17 mouse cellular contexts compared by ENCODE assay signal in the genomic region with DNA sequence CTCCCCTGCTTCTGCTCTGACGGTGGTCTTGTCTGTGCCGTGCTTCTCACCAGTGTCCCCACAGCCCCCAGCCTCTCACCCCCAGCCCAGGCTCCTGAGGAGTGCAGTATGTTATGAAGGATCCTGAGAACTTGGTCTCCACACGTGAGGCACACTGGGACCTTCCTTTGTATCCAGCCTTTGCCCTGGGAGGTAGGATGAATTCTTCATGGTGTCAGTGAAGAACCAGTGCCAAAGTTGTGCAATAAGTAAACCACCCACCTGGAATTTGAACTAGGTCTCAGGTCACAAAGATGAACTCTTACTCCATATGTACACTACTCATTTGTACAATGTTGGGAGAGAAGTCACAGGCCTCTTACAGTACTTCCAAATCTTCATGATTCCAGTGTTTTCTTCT. TPM values are rescaled to one million over a fixed set of nuclear protein-coding genes. Genes with fewer than 3 reads are reported as not detected.
DNase-seq lines count a peak whose midpoint lies in the region; ATAC-seq and TF ChIP-seq lines count a peak whose summit lies in the region.
"Had no signal": no experiment of that assay in that cellular context is flagged by ENCODE, and none has a peak within 500 bp of the region (broad histone marks: within the 10 kb centered on the region; RNA-seq: fewer than 3 reads in every experiment).

A gene (minus strand): TSS at position 188 of the 400 bp plus-strand sequence.

- H3K4me3 ChIP-seq in forebrain, embryonic 10.5 days: no peak within 1 kb of the TSS
- no peak within 1 kb of the TSS for H3K4me3 ChIP-seq in forebrain, embryonic 13.5 days
- peak within 1 kb of the TSS; percentile 54 for H3K4me3 ChIP-seq in liver, adult 2 months (ENCODE audit: insufficient read depth, low read depth, low read length)
- H3K4me3 ChIP-seq: heart, embryonic 15.5 days had no signal

- H3K79me2 ChIP-seq in liver, adult 2 months (ENCODE audit: control insufficient read depth, insufficient read depth, low read length): peaks cover 11% of the 10 kb centered on the region; the same call in 1 of the 2 replicates

- no peaks in the 10 kb centered on the region for H3K27me3 ChIP-seq in forebrain, embryonic 10.5 days (ENCODE audit: poor library complexity, severe bottlenecking)
- no peaks in the 10 kb centered on the region for H3K27me3 ChIP-seq in forebrain, embryonic 13.5 days
- H3K27me3 ChIP-seq in liver, adult 2 months (ENCODE audit: control insufficient read depth, insufficient read depth, low read length): no peaks in the 10 kb centered on the region
- H3K27me3 ChIP-seq: heart, embryonic 15.5 days had no signal

- DNase-seq in forebrain, embryonic 10.5 days (ENCODE audit: extremely low spot score, low spot score): no peak
- peak; percentile 100 for DNase-seq in liver, adult 2 months (ENCODE audit: extremely low read depth, low read depth, low spot score)
- DNase-seq in liver (no peak), MN1 (ENCODE audit: low spot score) (no peak)
- DNase-seq in large intestine, adult 2 months (ENCODE audit: low read depth, low spot score): no peak
- peak; percentile 53 for DNase-seq in yolk sac, embryonic 10.5 days (ENCODE audit: low spot score)
- no peak for DNase-seq in testis, postnatal 14 days (ENCODE audit: low spot score)
- DNase-seq: cerebellum, adult 9-10 months; embryo, embryonic 11 days; lung, embryonic 14.5 days; midbrain, embryonic 14.5 days; right cerebral cortex, adult 18-20 months; thymus, postnatal 36 days had no signal

- H3K4me1 ChIP-seq in forebrain, embryonic 10.5 days: peaks cover 5% of the 10 kb centered on the region; the same call in 1 of the 2 replicates
- no peaks in the 10 kb centered on the region for H3K4me1 ChIP-seq in forebrain, embryonic 13.5 days
- peaks cover 25% of the 10 kb centered on the region for H3K4me1 ChIP-seq in liver, adult 2 months (ENCODE audit: control insufficient read depth, insufficient read depth, low read length)

- H3K36me3 ChIP-seq in forebrain, embryonic 10.5 days (replicated peaks): no peaks in the 10 kb centered on the region
- no peaks in the 10 kb centered on the region for H3K36me3 ChIP-seq in forebrain, embryonic 13.5 days (ENCODE audit: poor library complexity, severe bottlenecking)
- H3K36me3 ChIP-seq in liver, adult 2 months (ENCODE audit: control insufficient read depth, insufficient read depth, low read length): peaks cover 20% of the 10 kb centered on the region
- H3K36me3 ChIP-seq: heart, embryonic 15.5 days had no signal

- TF ChIP-seq CTCF in liver, adult 2 months (IDR thresholded peaks at IDR 0.05; ENCODE audit: low read depth, low read length): no peak

- no peak for ATAC-seq in forebrain, embryonic 13.5 days

- no peak for TF ChIP-seq POLR2A in liver, adult 2 months (IDR thresholded peaks at IDR 0.05; ENCODE audit: extremely low read depth, insufficient read depth, low read length)

- no peak within 1 kb of the TSS for H3K9ac ChIP-seq in forebrain, embryonic 13.5 days
- peak within 1 kb of the TSS; percentile 82 for H3K9ac ChIP-seq in liver, adult 2 months (ENCODE audit: low read depth, low read length)
- H3K9ac ChIP-seq: heart, embryonic 15.5 days; lung, embryonic 14.5 days had no signal

- WGBS in forebrain, embryonic 10.5 days: 93% methylated on average over 3 of the region's 3 CpGs
- WGBS in forebrain, embryonic 13.5 days: 86% methylated on average over 3 of the region's 3 CpGs
- WGBS in liver, adult 2 months: 31% methylated on average over 3 of the region's 3 CpGs
- WGBS in large intestine, adult 2 months: 44% methylated on average over 3 of the region's 3 CpGs

- no peaks in the 10 kb centered on the region for H3K9me3 ChIP-seq in forebrain, embryonic 10.5 days
- no peaks in the 10 kb centered on the region for H3K9me3 ChIP-seq in forebrain, embryonic 13.5 days (replicated peaks)
- H3K9me3 ChIP-seq: heart, embryonic 15.5 days had no signal

- no peak within 1 kb of the TSS for H3K4me2 ChIP-seq in forebrain, embryonic 13.5 days
- H3K4me2 ChIP-seq: heart, embryonic 15.5 days; lung, embryonic 14.5 days had no signal

- H3K27ac ChIP-seq in forebrain, embryonic 10.5 days: 0 out of 2 replicates have a peak within 1 kb of the TSS, but pooled peaks have one; percentile 35
- no peak within 1 kb of the TSS for H3K27ac ChIP-seq in forebrain, embryonic 13.5 days
- H3K27ac ChIP-seq in liver, adult 2 months (replicated peaks; ENCODE audit: insufficient read depth, low read depth, low read length): peak within 1 kb of the TSS; percentile 99
- H3K27ac ChIP-seq: heart, embryonic 15.5 days; stomach, postnatal 0 days had no signal

RNA-seq across cellular contexts. Expression of the gene that starts here (rescaled TPM):
- not detected in 2 replicates for polyA plus RNA-seq in forebrain, embryonic 10.5 days (2016; fragmentation: Nextera tagmentation; extraction: Ambion mirVana)
- polyA plus RNA-seq in forebrain, embryonic 13.5 days (2015; fragmentation: Nextera tagmentation; extraction: Ambion mirVana): not detected in 2 replicates
- 213 and 244 TPM in 2 replicates for total RNA-seq in liver, adult 2 months (2014; rRNA removed)
- 301 and 313 TPM in 2 replicates for polyA plus RNA-seq in liver, adult 2 months (2012; rRNA removed)
- 5.5 and 10.6 TPM in 2 replicates for polyA plus RNA-seq in large intestine, adult 2 months (2012; rRNA removed)
- total RNA-seq: left cerebral cortex, postnatal 25 days had no signal
- polyA plus RNA-seq: heart, embryonic 15.5 days; midbrain, embryonic 14.5 days had no signal

Comparison
In these comparisons a context has a peak if more than half of its experiments do, and no peak if none do; other contexts are left out.
1. RNA of the gene that starts here (polyA plus RNA-seq): 301 to 313 TPM in liver, adult 2 months; 5.5 to 10.6 TPM in large intestine, adult 2 months, not detected in forebrain, embryonic 10.5 days and not detected in forebrain, embryonic 13.5 days; every median in the first group is over 10 times any median in the second.
2. DNase-seq: peak in liver, adult 2 months (single experiment) and yolk sac, embryonic 10.5 days (single experiment); none in forebrain, embryonic 10.5 days (single experiment), liver (single experiment), large intestine, adult 2 months (single experiment), MN1 (single experiment) and testis, postnatal 14 days (single experiment).